Mouse (Mus musculus): ENCODE data around the gene Tirap. TPM values are rescaled to one million over a fixed set of nuclear protein-coding genes. Genes with fewer than 3 reads are reported as not detected.

Tirap gene
- total RNA-seq (2021): 1 to 10 TPM; 2.4 to 3.4 TPM
- long read RNA-seq, partial matches to known transcripts: 0 of 2 reads
- long read RNA-seq, other reads (novel, unspliced or antisense): 0 of 2 reads

DNA sequence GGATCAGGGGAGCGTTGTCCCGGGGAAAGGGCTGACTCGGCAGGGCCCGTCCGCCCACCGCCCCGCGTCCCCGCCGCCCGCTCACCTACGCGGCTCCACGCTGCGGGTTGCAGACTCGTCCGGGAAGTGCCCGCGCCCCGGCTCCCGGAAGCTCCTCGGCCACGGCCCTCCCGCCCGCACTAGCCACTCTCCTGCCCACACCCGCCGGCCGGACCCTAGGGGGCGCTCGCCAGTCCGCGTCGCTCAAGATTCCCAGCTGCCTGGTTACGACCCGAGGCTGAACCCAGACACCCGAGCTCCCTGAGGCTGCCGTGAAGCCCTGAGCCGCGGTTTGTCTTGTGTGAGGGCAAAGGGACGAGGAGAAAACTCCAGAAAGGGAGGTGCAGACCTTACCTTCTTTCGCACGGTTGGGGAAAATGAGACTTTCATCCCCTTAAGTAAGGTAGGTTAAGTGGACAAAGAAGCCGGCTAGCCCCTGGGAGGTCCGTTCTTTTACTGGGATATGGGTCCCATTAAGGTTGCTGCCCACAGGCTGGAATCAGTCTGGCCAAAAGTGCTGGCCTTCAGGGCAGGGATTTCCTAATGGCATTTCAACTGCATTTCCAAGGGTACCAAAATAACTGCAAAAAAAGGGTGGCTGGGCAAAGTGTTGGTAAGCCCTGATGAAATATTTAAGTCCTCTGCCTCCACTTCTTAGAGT lies at the start of gene Tirap, which contains the start of gene Srpr:
Gene Tirap (minus strand): TSS at position 520 of the 700 bp plus-strand sequence.
Gene Srpr (plus strand): TSS at position 404 of the 700 bp plus-strand sequence.
- DNase-seq (ENCODE audit: low spot score in 2 of 2): peak; percentile 91 to 93

GRCm38 (mm10) chr9:35249476-35249875 lies 49.4 kb upstream of the Tirap start:
- no peak for DNase-seq (ENCODE audit: low spot score in 2 of 2)

- no peak for DNase-seq (ENCODE audit: low spot score in 2 of 2)
Observed at GRCm38 (mm10) chr9:35247405-35247804, 47.3 kb upstream of the Tirap start.

- no peak for DNase-seq (ENCODE audit: low spot score in 2 of 2)
Observed at GRCm38 (mm10) chr9:35239734-35240133, 39.6 kb upstream of the Tirap start.

GRCm38 (mm10) chr9:35238915-35239571 lies 39.0 kb upstream of the Tirap start:
- DNase-seq (ENCODE audit: low spot score in 2 of 2): no peak

DNA sequence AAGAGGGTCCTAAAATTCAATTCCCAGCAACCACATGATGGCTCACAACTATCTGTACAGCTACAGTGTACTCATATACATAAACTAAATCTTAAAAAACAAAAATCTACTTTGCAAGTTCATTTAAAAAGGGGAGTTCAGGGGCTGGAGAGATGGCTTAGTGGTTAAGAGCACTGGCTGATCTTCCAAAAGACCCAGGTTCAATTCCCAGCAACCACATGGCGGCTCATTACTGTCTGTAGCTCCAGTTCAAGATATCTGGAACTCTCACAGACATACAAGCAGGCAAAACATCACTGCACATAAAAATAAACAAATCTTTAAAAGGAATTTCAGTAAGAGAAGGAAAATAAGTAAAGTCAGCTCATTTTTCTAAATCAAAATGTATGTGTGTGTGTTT lies 38.3 kb upstream of the Tirap start:
- DNase-seq (ENCODE audit: low spot score in 2 of 2): no peak

GRCm38 (mm10) chr9:35235996-35236395 lies 35.9 kb upstream of the Tirap start:
- no peak for DNase-seq (ENCODE audit: low spot score in 2 of 2)

DNA sequence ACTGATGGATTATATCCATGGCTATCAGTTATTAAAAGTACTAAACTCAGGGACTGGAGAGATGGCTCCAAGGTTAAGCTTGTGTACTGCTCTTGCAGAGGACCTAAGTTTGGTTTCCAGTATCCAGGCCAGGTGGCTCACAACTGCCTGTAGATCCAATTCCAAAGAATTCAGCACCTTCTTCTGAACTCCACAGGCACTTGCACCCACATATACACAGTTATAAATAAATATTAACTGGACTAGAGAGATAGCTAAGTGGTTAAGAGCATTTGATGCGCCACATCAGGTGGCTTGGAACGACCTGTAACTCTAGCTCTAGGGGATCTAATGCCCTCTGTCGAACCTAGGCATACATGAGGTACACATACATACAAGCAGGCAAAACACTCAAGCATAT lies 28.6 kb upstream of the Tirap start:
- DNase-seq (ENCODE audit: low spot score in 2 of 2): no peak

GRCm38 (mm10) chr9:35223466-35223865 lies 23.4 kb upstream of the Tirap start:
- DNase-seq (ENCODE audit: low spot score in 2 of 2): no peak

GRCm38 (mm10) chr9:35217963-35218362 lies 17.9 kb upstream of the Tirap start:
- DNase-seq (ENCODE audit: low spot score in 2 of 2): no peak

GRCm38 (mm10) chr9:35211573-35212511 lies 11.8 kb upstream of the Tirap start:
- DNase-seq (ENCODE audit: low spot score in 2 of 2): no peak

- peak; percentile 99 for DNase-seq (ENCODE audit: low spot score in 2 of 2)
Observed at GRCm38 (mm10) chr9:35210542-35211474, 10.7 kb upstream of the Tirap start, which contains the start of gene Foxred1. Gene Foxred1, minus strand, starts transcription at chr9:35211055.

GRCm38 (mm10) chr9:35204421-35204820 lies 4.3 kb upstream of the Tirap start:
- DNase-seq (ENCODE audit: low spot score in 2 of 2): no peak

GRCm38 (mm10) chr9:35203536-35203935 lies 3.4 kb upstream of the Tirap start:
- no peak for DNase-seq (ENCODE audit: low spot score in 2 of 2)

DNA sequence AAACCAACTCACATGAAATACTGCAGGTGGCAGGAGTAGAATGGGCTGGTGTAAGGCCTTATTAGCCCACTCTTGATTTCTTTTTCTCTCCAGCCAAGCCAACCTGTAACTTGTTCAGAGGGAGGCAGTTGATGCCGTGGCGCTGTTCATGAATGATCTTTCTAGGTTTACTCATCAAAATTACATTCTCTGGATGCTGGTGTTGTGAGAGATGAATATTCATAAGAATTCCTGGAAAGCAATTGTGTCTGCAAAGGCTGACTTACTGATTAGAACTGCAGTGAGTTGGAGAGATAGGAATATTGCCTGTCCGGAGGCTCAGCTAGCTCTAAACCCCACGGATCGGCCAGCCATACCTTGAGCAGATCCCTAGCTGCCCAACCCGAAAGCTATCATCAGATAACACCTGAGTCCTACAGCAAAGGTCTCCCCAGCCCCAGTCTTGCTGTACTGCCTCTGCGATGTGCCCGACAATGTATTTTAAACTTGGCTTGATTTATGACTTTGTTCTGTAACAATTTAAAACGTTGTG lies 504 bp upstream of the Tirap start:
- no peak for DNase-seq (ENCODE audit: low spot score in 2 of 2)

DNA sequence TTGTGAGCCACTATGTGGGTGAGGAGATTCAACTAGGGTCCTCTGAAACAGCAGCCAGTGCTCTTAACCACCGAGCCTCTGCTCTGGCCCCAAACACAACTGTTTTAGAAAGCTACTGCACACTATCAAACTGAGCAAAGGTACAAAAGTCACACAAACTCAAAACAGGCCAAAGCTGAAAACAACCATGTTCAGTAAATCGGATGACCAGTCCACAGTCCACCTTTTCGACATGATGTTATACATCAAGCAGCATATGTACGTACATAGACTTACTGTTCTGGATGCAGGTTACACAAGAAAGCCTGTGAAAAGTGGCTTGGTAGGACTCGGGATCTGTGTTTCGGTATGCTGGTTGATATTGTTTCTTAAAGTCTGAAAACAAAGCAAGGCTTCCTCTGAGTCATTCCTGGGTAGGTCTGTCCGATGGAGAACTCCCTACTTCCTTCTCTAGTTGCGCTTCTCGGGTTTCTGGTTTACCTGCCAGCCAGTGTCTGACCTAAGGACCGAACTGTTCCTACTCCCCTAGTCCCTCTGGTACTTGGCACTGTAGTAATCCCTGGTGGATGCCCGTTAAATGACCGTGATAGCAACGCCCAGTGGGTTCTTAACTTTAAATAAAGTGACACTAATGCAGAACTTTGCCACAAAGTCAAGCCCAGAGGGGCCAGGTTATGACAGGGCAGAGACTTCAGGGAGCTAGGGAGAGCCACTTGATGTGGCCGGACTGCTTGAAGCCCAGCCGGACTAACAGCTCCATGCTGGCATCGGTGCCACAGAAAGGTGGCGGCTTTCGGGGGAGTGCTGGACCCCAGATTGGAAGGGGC lies 933 bp downstream of the Tirap start:
- no peak for DNase-seq (ENCODE audit: low spot score in 2 of 2)

DNA sequence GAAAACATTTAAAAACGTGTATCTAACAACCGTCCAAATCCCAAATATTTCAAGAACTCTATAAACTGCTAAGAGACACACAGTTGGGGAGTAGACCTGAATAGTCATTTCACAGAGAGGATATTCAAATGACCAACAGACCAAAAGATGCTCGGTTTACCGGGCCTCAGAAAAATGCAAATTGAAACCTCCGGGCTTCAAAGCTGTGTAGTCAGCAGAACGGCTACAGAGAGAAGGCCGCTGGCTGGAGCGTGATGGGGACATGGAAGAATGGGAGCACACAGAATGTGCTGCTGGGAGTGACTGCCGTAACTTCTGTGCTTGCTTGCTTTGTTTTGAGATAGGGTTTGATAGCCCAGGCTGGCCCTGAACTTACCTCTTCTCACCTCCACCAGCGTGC lies 1.7 kb downstream of the Tirap start:
- no peak for DNase-seq (ENCODE audit: low spot score in 2 of 2)

DNA sequence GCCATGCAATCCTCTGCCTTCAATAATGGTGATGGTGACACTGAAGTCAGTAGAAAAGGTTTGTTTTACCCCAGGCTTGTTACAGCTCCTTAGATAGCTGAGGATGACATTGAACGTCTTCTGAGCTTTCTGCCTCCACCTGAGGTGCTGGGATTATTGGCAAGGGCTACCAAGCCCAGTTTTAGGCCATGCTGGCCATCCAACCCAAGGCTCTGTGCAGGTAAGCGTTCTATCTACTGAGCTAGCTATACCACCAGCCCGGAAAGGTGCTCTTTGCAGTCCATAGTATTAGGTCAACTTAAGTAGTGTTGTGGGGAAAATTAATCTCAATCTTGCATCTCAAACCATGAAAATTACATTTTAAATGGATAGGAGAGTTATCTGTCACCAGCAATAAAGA lies 2.5 kb downstream of the Tirap start:
- no peak for DNase-seq (ENCODE audit: low spot score in 2 of 2)

- DNase-seq (ENCODE audit: low spot score in 2 of 2): no peak
Observed at GRCm38 (mm10) chr9:35194048-35194447, 6.0 kb downstream of the Tirap start.
